33 mouse cellular contexts compared by ENCODE assay signal in genomic region chr12:104142427-104142826, GRCm38 (mm10). TPM values are rescaled to one million over a fixed set of nuclear protein-coding genes. Genes with fewer than 3 reads are reported as not detected.
A peak's percentile ranks its signal among the peaks of the same experiment; 100 is the strongest.
DNase-seq lines count a peak whose midpoint lies in the region; ATAC-seq and TF ChIP-seq lines count a peak whose summit lies in the region.
"Had no signal": no experiment of that assay in that cellular context is flagged by ENCODE, and none has a peak within 500 bp of the region (broad histone marks: within the 10 kb centered on the region; RNA-seq: fewer than 3 reads in every experiment).

No protein-coding gene starts in this region.

- no peaks in the 10 kb centered on the region for H3K36me3 ChIP-seq in midbrain, embryonic 10.5 days
- H3K36me3 ChIP-seq in midbrain, postnatal 0 days (ENCODE audit: insufficient read depth, low read length) = no peaks in the 10 kb centered on the region
- H3K36me3 ChIP-seq: heart, embryonic 12.5 days; heart, embryonic 15.5 days; hindbrain, embryonic 15.5 days; intestine, embryonic 15.5 days had no signal

- no peak for TF ChIP-seq CTCF in midbrain, postnatal 0 days (IDR thresholded peaks at IDR 0.05)

- no peak overlapping the region for H3K9ac ChIP-seq in midbrain, postnatal 0 days (replicated peaks; ENCODE audit: low read length, poor library complexity, severe bottlenecking)
- H3K9ac ChIP-seq: forebrain, embryonic 13.5 days; heart, embryonic 12.5 days; heart, embryonic 15.5 days; hindbrain, embryonic 15.5 days; intestine, embryonic 15.5 days had no signal

- no peak overlapping the region for H3K4me2 ChIP-seq in midbrain, postnatal 0 days (ENCODE audit: low read depth, low read length, poor library complexity, severe bottlenecking)
- H3K4me2 ChIP-seq: forebrain, embryonic 13.5 days; heart, embryonic 12.5 days; heart, embryonic 15.5 days; hindbrain, embryonic 15.5 days; intestine, embryonic 15.5 days had no signal

- no peaks in the 10 kb centered on the region for H3K27me3 ChIP-seq in midbrain, embryonic 10.5 days (ENCODE audit: low read depth, poor library complexity, severe bottlenecking)
- H3K27me3 ChIP-seq in midbrain, postnatal 0 days (ENCODE audit: insufficient read depth, low read length) = no peaks in the 10 kb centered on the region
- H3K27me3 ChIP-seq: forebrain, embryonic 13.5 days; heart, embryonic 12.5 days; heart, embryonic 15.5 days; hindbrain, embryonic 15.5 days; intestine, embryonic 15.5 days had no signal

- DNase-seq in midbrain, embryonic 10.5 days (ENCODE audit: low spot score) = peak; percentile 4
- no peak for DNase-seq in midbrain, postnatal 0 days (ENCODE audit: low spot score)
- DNase-seq in induced T-regulatory cell, adult 2 months (ENCODE audit: low read depth) = peak; percentile 15
- DNase-seq in cerebellum, postnatal 14 days = no peak
- no peak for DNase-seq in frontal cortex, adult 2 months (ENCODE audit: extremely low spot score in 1 of 2, low spot score in 1 of 2)
- DNase-seq in embryo, embryonic 10.5 days (ENCODE audit: low spot score) = no peak
- DNase-seq: adrenal gland, adult 8-10 months; adrenal gland, postnatal 25 days; cerebellum, adult 18-20 months; cerebellum, adult 9-10 months; cerebellum, postnatal 25 days; gastrocnemius, adult 2 months; gastrocnemius, postnatal 14 days; heart, adult 18-20 months; heart, postnatal 10 days; heart, postnatal 36 days had no signal

- no peak overlapping the region for H3K4me3 ChIP-seq in midbrain, embryonic 10.5 days
- H3K4me3 ChIP-seq in midbrain, postnatal 0 days (ENCODE audit: low read depth, low read length) = no peak overlapping the region
- H3K4me3 ChIP-seq: forebrain, embryonic 13.5 days; gastrocnemius, adult 2 months; heart, embryonic 12.5 days; heart, embryonic 15.5 days; hindbrain, embryonic 15.5 days; intestine, embryonic 15.5 days had no signal

- WGBS in midbrain, embryonic 10.5 days = 69% methylated on average over 1 of the region's 1 CpGs
- WGBS in midbrain, postnatal 0 days = 59% methylated on average over 1 of the region's 1 CpGs

- no peaks in the 10 kb centered on the region for H3K4me1 ChIP-seq in midbrain, embryonic 10.5 days
- H3K4me1 ChIP-seq in midbrain, postnatal 0 days (ENCODE audit: insufficient read depth, low read length) = no peaks in the 10 kb centered on the region
- H3K4me1 ChIP-seq: forebrain, embryonic 13.5 days; heart, embryonic 12.5 days; heart, embryonic 15.5 days; hindbrain, embryonic 15.5 days; intestine, embryonic 15.5 days had no signal

- no peak overlapping the region for H3K27ac ChIP-seq in midbrain, embryonic 10.5 days (replicated peaks)
- H3K27ac ChIP-seq in midbrain, postnatal 0 days (ENCODE audit: low read depth, low read length) = no peak overlapping the region
- H3K27ac ChIP-seq: forebrain, embryonic 13.5 days; gastrocnemius, adult 2 months; heart, embryonic 15.5 days; hindbrain, embryonic 15.5 days; intestine, embryonic 15.5 days had no signal

- no peak for ATAC-seq in midbrain, postnatal 0 days (ENCODE audit: low FRiP score)
- ATAC-seq in activated CD4-positive, CD25-positive, alpha-beta regulatory T cell, adult 4 months = peak; percentile 57
- ATAC-seq in common myeloid progenitor, adult 5-6 weeks (replicated peaks; ENCODE audit: low read depth, poor library complexity, severe bottlenecking) = peak; percentile 99
- ATAC-seq: CD4-positive, CD25-positive, alpha-beta regulatory T cell, adult 4 months; forebrain, embryonic 13.5 days; forebrain, embryonic 16.5 days; intestine, embryonic 15.5 days had no signal

- no peaks in the 10 kb centered on the region for H3K9me3 ChIP-seq in midbrain, embryonic 10.5 days (replicated peaks)
- no peaks in the 10 kb centered on the region for H3K9me3 ChIP-seq in midbrain, postnatal 0 days (ENCODE audit: low read length)
- H3K9me3 ChIP-seq: forebrain, embryonic 13.5 days; heart, embryonic 12.5 days; heart, embryonic 15.5 days; hindbrain, embryonic 15.5 days; intestine, embryonic 15.5 days had no signal

RNA-seq across cellular contexts. Expression of gene Serpina3c, which starts 11.2 kb away (rescaled TPM):
- polyA plus RNA-seq in midbrain, embryonic 10.5 days (2016; fragmentation: Nextera tagmentation; extraction: Ambion mirVana) = not detected in 2 replicates
- total RNA-seq in midbrain, postnatal 0 days (2014; rRNA removed) = not detected in 2 replicates
- not detected in 2 replicates for polyA plus RNA-seq in midbrain, postnatal 0 days (2015; fragmentation: Nextera tagmentation; extraction: Ambion mirVana)
- polyA plus RNA-seq in activated CD4-positive, CD25-positive, alpha-beta regulatory T cell, adult 4 months (2017; shearing (Covaris generic)) = not detected
- total RNA-seq in common myeloid progenitor, adult 5-6 weeks (2017) = not detected in 2 replicates
- 0.06 TPM in 1 of 2 replicates, not detected in the other for polyA plus RNA-seq in frontal cortex, adult 2 months (2012; rRNA removed)
- total RNA-seq: MEL had no signal
- polyA plus RNA-seq: brain, embryonic 14.5 days; C2C12; CD4-positive, CD25-positive, alpha-beta regulatory T cell, adult 4 months; embryonic facial prominence, embryonic 11.5 days; embryonic facial prominence, embryonic 14.5 days; forebrain, embryonic 13.5 days; forebrain, embryonic 16.5 days; heart, embryonic 15.5 days; hindbrain, embryonic 11.5 days; hindbrain, embryonic 15.5 days; intestine, embryonic 15.5 days had no signal

RNA-seq across cellular contexts. Expression of gene Serpina3b, which starts 14.6 kb away (rescaled TPM):
- not detected in 2 replicates for polyA plus RNA-seq in midbrain, embryonic 10.5 days (2016; fragmentation: Nextera tagmentation; extraction: Ambion mirVana)
- not detected in 2 replicates for total RNA-seq in midbrain, postnatal 0 days (2014; rRNA removed)
- not detected in 2 replicates for polyA plus RNA-seq in midbrain, postnatal 0 days (2015; fragmentation: Nextera tagmentation; extraction: Ambion mirVana)
- polyA plus RNA-seq in activated CD4-positive, CD25-positive, alpha-beta regulatory T cell, adult 4 months (2017; shearing (Covaris generic)) = not detected
- total RNA-seq in common myeloid progenitor, adult 5-6 weeks (2017) = 0.10 and 0.27 TPM in 2 replicates
- not detected in 2 replicates for polyA plus RNA-seq in frontal cortex, adult 2 months (2012; rRNA removed)
- total RNA-seq: gastrocnemius, adult 2 months; gastrocnemius, postnatal 14 days; gastrocnemius, postnatal 4 days; heart, adult 18-20 months; heart, postnatal 10 days; heart, postnatal 36 days; MEL had no signal
- polyA plus RNA-seq: brain, embryonic 14.5 days; C2C12; CD4-positive, CD25-positive, alpha-beta regulatory T cell, adult 4 months; cortical plate, adult 2 months; embryonic facial prominence, embryonic 11.5 days; embryonic facial prominence, embryonic 14.5 days; forebrain, embryonic 13.5 days; hindbrain, embryonic 11.5 days; hindbrain, embryonic 15.5 days; intestine, embryonic 15.5 days had no signal

RNA-seq across cellular contexts. Expression of gene Serpina3a, which starts 29.9 kb away (rescaled TPM):
- polyA plus RNA-seq in midbrain, embryonic 10.5 days (2016; fragmentation: Nextera tagmentation; extraction: Ambion mirVana) = not detected in 2 replicates
- total RNA-seq in midbrain, postnatal 0 days (2014; rRNA removed) = not detected in 2 replicates
- polyA plus RNA-seq in midbrain, postnatal 0 days (2015; fragmentation: Nextera tagmentation; extraction: Ambion mirVana) = not detected in 2 replicates
- polyA plus RNA-seq in activated CD4-positive, CD25-positive, alpha-beta regulatory T cell, adult 4 months (2017; shearing (Covaris generic)) = not detected
- total RNA-seq in common myeloid progenitor, adult 5-6 weeks (2017) = not detected in 2 replicates
- polyA plus RNA-seq in frontal cortex, adult 2 months (2012; rRNA removed) = not detected in 2 replicates
- total RNA-seq: adrenal gland, postnatal 25 days; gastrocnemius, adult 2 months; gastrocnemius, postnatal 14 days; gastrocnemius, postnatal 4 days; heart, adult 18-20 months; heart, postnatal 10 days; heart, postnatal 36 days; MEL had no signal
- polyA plus RNA-seq: brain, embryonic 14.5 days; C2C12; CD4-positive, CD25-positive, alpha-beta regulatory T cell, adult 4 months; cortical plate, adult 2 months; embryonic facial prominence, embryonic 11.5 days; embryonic facial prominence, embryonic 14.5 days; forebrain, embryonic 13.5 days; forebrain, embryonic 16.5 days; heart, embryonic 12.5 days; heart, embryonic 15.5 days; hindbrain, embryonic 11.5 days; hindbrain, embryonic 15.5 days; intestine, embryonic 15.5 days had no signal

RNA-seq across cellular contexts. Expression of gene Serpina5, which starts 41.5 kb away (rescaled TPM):
- polyA plus RNA-seq in midbrain, embryonic 10.5 days (2016; fragmentation: Nextera tagmentation; extraction: Ambion mirVana) = not detected in 2 replicates
- not detected in 2 replicates for total RNA-seq in midbrain, postnatal 0 days (2014; rRNA removed)
- polyA plus RNA-seq in midbrain, postnatal 0 days (2015; fragmentation: Nextera tagmentation; extraction: Ambion mirVana) = not detected in 2 replicates
- polyA plus RNA-seq in activated CD4-positive, CD25-positive, alpha-beta regulatory T cell, adult 4 months (2017; shearing (Covaris generic)) = not detected
- total RNA-seq in common myeloid progenitor, adult 5-6 weeks (2017) = not detected in 2 replicates
- polyA plus RNA-seq in frontal cortex, adult 2 months (2012; rRNA removed) = not detected in 2 replicates
- total RNA-seq: adrenal gland, postnatal 25 days; gastrocnemius, adult 2 months; gastrocnemius, postnatal 14 days; gastrocnemius, postnatal 4 days; heart, adult 18-20 months; heart, postnatal 10 days; heart, postnatal 36 days; MEL had no signal
- polyA plus RNA-seq: brain, embryonic 14.5 days; C2C12; CD4-positive, CD25-positive, alpha-beta regulatory T cell, adult 4 months; cortical plate, adult 2 months; embryonic facial prominence, embryonic 11.5 days; embryonic facial prominence, embryonic 14.5 days; forebrain, embryonic 13.5 days; forebrain, embryonic 16.5 days; heart, embryonic 12.5 days; heart, embryonic 15.5 days; hindbrain, embryonic 11.5 days; hindbrain, embryonic 15.5 days; intestine, embryonic 15.5 days had no signal

Comparison
In these comparisons a context has a peak if more than half of its experiments do, and no peak if none do; other contexts are left out.
1. DNase-seq: peak in midbrain, embryonic 10.5 days (single experiment) and induced T-regulatory cell, adult 2 months (single experiment); none in midbrain, postnatal 0 days (single experiment), cerebellum, postnatal 14 days (0 of 2), frontal cortex, adult 2 months (0 of 2) and embryo, embryonic 10.5 days (single experiment).